Mouse (Mus musculus) cerebellum, adult 2 months (tissue): ENCODE data around the gene Slc5a10. TPM values are rescaled to one million over a fixed set of nuclear protein-coding genes. Genes with fewer than 3 reads are reported as not detected.

Experiments
- DNase-seq, 2 experiments: peaks; one replicate each; pipeline ENCODE4 v3.0.0; 2021
- H3K27ac ChIP-seq: fragments of 200-500 bp; 2 replicates; pipeline ENCODE4 v1.5.1; 2012; ENCODE audit warnings: low read length, control low read depth, inconsistent platforms; ENCODE audit not compliant: insufficient read depth
- H3K27me3 ChIP-seq: fragments of 200-500 bp; 2 replicates; pipeline ENCODE4 v1.6.1; 2012; ENCODE audit warnings: inconsistent platforms, mild to moderate bottlenecking, low read length, moderate library complexity; ENCODE audit not compliant: control insufficient read depth, insufficient read depth
- H3K4me1 ChIP-seq: fragments of 200-500 bp; 2 replicates; pipeline ENCODE4 v1.6.1; 2011; ENCODE audit warnings: low read length; ENCODE audit not compliant: control insufficient read depth, insufficient read depth
- H3K4me3 ChIP-seq: fragments of 200-500 bp; replicated peaks from 2 replicates; pipeline ENCODE3; 2011; ENCODE audit warnings: mild to moderate bottlenecking, low read depth, low read length, control low read depth; ENCODE audit not compliant: insufficient read depth
- CTCF ChIP-seq: fragments of 200-500 bp; IDR thresholded peaks from 2 replicates; pipeline ENCODE4 v1.5.1; 2011; ENCODE audit warnings: low read depth, mild to moderate bottlenecking, control low read depth, low read length, moderate library complexity, borderline replicate concordance; ENCODE audit not compliant: insufficient read depth
- POLR2A ChIP-seq: fragments of 200-500 bp; IDR thresholded peaks from 2 replicates; pipeline ENCODE4 v1.6.1; 2011; ENCODE audit warnings: low read length, control low read depth, borderline replicate concordance; ENCODE audit not compliant: insufficient read depth
- WGBS: fragments of 180-500 bp; shearing (Covaris S2); methylation state at CpG from one replicate; pipeline ENCODE4 v1.1.7; 2018; 5-methylcytosine and 5-hydroxymethylcytosine counted together
- polyA plus RNA-seq: library from polyadenylated mRNA; depleted of rRNA; stranded (reverse); fragments of >200 nt; gene quantifications from 2 replicates; pipeline ENCODE4 v1.2.3, GENCODE M21; 2012; rRNA removed

The Slc5a10 gene
- polyA plus RNA-seq = 0.05 and 0.07 TPM in 2 replicates

- DNase-seq = no peak
- no peak within 1 kb of the TSS for H3K27ac ChIP-seq
- no peaks in the 10 kb centered on the region for H3K4me1 ChIP-seq
- 83% methylated on average over 3 of the region's 3 CpGs for WGBS
- no peaks in the 10 kb centered on the region for H3K27me3 ChIP-seq
- H3K4me3 ChIP-seq = no peak within 1 kb of the TSS
- TF ChIP-seq POLR2A = no peak
- no peak for TF ChIP-seq CTCF
Observed at GRCm38 (mm10) chr11:61720636-61721035, at the start of gene Slc5a10. Slc5a10 (minus strand) TSS chr11:61720826.

- 0 out of 2 replicates have a peak within 1 kb of the TSS, but pooled peaks have one; percentile 31 for H3K27ac ChIP-seq
- WGBS = under 1% methylated on average over 51 of the region's 51 CpGs
- no peaks in the 10 kb centered on the region for H3K27me3 ChIP-seq
- peak; percentile 98 to 100 for DNase-seq
- H3K4me1 ChIP-seq = no peaks in the 10 kb centered on the region
- peak within 1 kb of the TSS; percentile 47 for H3K4me3 ChIP-seq
- TF ChIP-seq CTCF (no peak), POLR2A (peak; percentile 71; the same call in 1 of the 2 replicates)
Observed at GRCm38 (mm10) chr11:61761584-61762407, 41.2 kb upstream of the Slc5a10 start, which contains the start of gene Prpsap2. Prpsap2 (minus strand) TSS chr11:61762088.

DNA sequence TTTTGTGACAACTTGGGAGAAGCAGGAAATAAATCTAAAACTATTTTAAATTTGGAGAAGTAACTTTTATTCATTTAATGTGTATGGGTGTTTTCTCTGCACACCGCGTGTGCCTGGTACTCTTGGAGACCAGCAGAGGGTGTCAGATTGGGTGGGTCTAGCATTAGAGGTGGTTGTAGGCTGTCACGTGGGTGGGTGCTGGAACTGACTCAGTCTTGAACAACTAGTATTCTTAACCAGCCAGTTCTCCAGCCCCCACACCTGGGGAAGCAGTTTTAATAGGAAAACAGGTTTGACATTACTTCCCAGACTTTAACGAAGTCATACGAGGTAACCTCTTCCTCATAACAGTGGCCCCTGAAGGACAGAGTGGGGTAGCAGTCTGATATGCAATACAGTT lies 39.9 kb upstream of the Slc5a10 start:
- no peak for TF ChIP-seq CTCF
- no peak for TF ChIP-seq POLR2A
- peak overlapping the region; percentile 19 for H3K4me3 ChIP-seq
- H3K27me3 ChIP-seq = no peaks in the 10 kb centered on the region
- no peak for DNase-seq
- H3K4me1 ChIP-seq = no peaks in the 10 kb centered on the region
- 39% methylated on average over 5 of the region's 5 CpGs for WGBS
- no peak overlapping the region for H3K27ac ChIP-seq

GRCm38 (mm10) chr11:61757151-61757550 lies 36.5 kb upstream of the Slc5a10 start:
- H3K27me3 ChIP-seq = no peaks in the 10 kb centered on the region
- no peak overlapping the region for H3K4me3 ChIP-seq
- H3K27ac ChIP-seq = no peak overlapping the region
- no peak for TF ChIP-seq POLR2A
- TF ChIP-seq CTCF = no peak
- H3K4me1 ChIP-seq = no peaks in the 10 kb centered on the region
- no peak for DNase-seq
- 95% methylated on average over 2 of the region's 2 CpGs for whole genome bisulfite sequencing

GRCm38 (mm10) chr11:61751612-61752011 lies 31.0 kb upstream of the Slc5a10 start:
- TF ChIP-seq CTCF = peak; percentile 40; the same call in 1 of the 2 replicates
- TF ChIP-seq POLR2A = no peak
- Histone ChIP-seq H3K4me3 (no peak overlapping the region), H3K27me3 (no peaks in the 10 kb centered on the region), H3K4me1 (no peaks in the 10 kb centered on the region), H3K27ac (no peak overlapping the region)
- 70% methylated on average over 5 of the region's 5 CpGs for WGBS
- DNase-seq = no peak

DNA sequence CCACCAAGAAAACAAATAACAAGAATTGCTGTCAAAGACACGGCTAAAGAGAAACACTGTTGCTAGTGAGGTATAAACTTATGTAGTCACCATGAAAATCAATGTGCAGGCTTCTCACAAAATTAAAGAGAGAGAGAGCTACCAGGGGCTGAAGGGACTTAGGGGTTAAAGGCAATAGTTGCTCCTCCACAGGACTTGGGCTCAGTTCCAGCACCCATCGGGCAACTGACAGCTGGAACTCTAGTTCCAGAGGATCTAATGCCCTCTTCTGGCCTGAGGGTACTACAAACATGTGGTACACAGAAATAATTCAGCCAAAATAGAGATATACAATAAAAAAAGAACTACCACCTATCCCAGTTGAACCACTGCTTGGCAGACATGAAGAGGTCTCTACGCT lies 26.5 kb upstream of the Slc5a10 start:
- 43% methylated on average over 3 of the region's 3 CpGs for WGBS
- H3K4me1 ChIP-seq = no peaks in the 10 kb centered on the region
- no peak for DNase-seq
- no peak overlapping the region for H3K4me3 ChIP-seq
- TF ChIP-seq POLR2A (no peak), CTCF (no peak)
- H3K27me3 ChIP-seq = no peaks in the 10 kb centered on the region
- no peak overlapping the region for H3K27ac ChIP-seq

DNA sequence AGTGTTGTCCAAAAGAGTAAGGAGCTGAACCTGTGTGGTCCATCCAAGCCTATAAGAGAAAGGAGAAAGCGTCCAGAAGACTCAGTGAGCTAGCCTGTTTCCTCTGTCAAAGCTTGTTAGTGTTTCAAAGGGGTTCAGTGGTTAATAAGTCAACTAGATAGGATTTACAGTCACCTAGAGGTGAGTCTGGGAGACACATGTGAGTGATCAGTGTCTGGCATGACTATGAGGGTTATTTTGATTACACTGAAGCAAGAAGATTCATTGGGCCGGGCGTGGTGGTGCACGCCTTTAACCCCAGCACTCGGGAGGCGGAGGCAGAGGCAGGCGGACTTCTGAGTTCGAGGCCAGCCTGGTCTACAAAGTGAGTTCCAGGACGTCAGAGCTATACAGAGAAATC lies 25.2 kb upstream of the Slc5a10 start:
- Histone ChIP-seq H3K4me3 (no peak overlapping the region), H3K4me1 (no peaks in the 10 kb centered on the region), H3K27me3 (no peaks in the 10 kb centered on the region), H3K27ac (no peak overlapping the region)
- DNase-seq = no peak
- 95% methylated on average over 9 of the region's 9 CpGs for WGBS
- TF ChIP-seq POLR2A = no peak
- TF ChIP-seq CTCF = no peak

- TF ChIP-seq CTCF = 0 out of 2 replicates have a peak, but pooled peaks have one; percentile 6
- no peak for TF ChIP-seq POLR2A
- Histone ChIP-seq H3K27me3 (no peaks in the 10 kb centered on the region), H3K4me3 (no peak overlapping the region), H3K27ac (no peak overlapping the region), H3K4me1 (no peaks in the 10 kb centered on the region)
- DNase-seq = no peak
- WGBS = 68% methylated on average over 3 of the region's 3 CpGs
Observed at GRCm38 (mm10) chr11:61744460-61744859, 23.8 kb upstream of the Slc5a10 start.
